Mouse (Mus musculus) urinary bladder, postnatal 36 days (tissue): ENCODE data around the gene Agfg2.
"Not testable (repeated sequence)": the region's sequence is repeated elsewhere in the genome, so short reads cannot be mapped to it uniquely, and the experiment has no call there.

Experiments
- DNase-seq, 2 experiments: peaks; one replicate each; pipeline ENCODE4 v3.0.0; 2022; ENCODE audit warnings: low spot score in 2 of 2, mixed read lengths in 1 of 2

Gene Agfg2

GRCm38 (mm10) chr5:137645652-137646091 is 38.9 kb downstream of the Agfg2 start, which contains the start of gene Irs3:
TSS of gene Irs3 (minus strand) at chr5:137645714.
- peak in 1 of 2 experiments; percentile 58 for DNase-seq

- DNase-seq = no peak
Observed at GRCm38 (mm10) chr5:137645091-137645651, 39.4 kb downstream of the Agfg2 start.

GRCm38 (mm10) chr5:137644484-137644883 is 40.0 kb downstream of the Agfg2 start:
- DNase-seq = peak in 1 of 2 experiments; percentile 35

- DNase-seq = no peak
Observed at GRCm38 (mm10) chr5:137642886-137643285, 41.6 kb downstream of the Agfg2 start.

GRCm38 (mm10) chr5:137641054-137641453 is 43.5 kb downstream of the Agfg2 start, which contains the start of gene Sap25:
TSS of gene Sap25 (plus strand) at chr5:137641334.
- peak in 1 of 2 experiments; percentile 37 for DNase-seq

- no peak for DNase-seq
Observed at GRCm38 (mm10) chr5:137639472-137639871, 45.1 kb downstream of the Agfg2 start.

GRCm38 (mm10) chr5:137633397-137634084 is 51.0 kb downstream of the Agfg2 start:
- DNase-seq = no peak

GRCm38 (mm10) chr5:137631591-137631990 is 52.9 kb downstream of the Agfg2 start:
- no peak for DNase-seq

GRCm38 (mm10) chr5:137631171-137631570 is 53.4 kb downstream of the Agfg2 start:
- peak in 1 of 2 experiments; percentile 20 for DNase-seq

- DNase-seq = peak in 1 of 2 experiments; percentile 21
Observed at GRCm38 (mm10) chr5:137630602-137631001, 53.9 kb downstream of the Agfg2 start.

- DNase-seq = peak in 1 of 2 experiments; percentile 38
Observed at GRCm38 (mm10) chr5:137629906-137630545, 54.5 kb downstream of the Agfg2 start.

- DNase-seq = no peak
Observed at GRCm38 (mm10) chr5:137629306-137629721, 55.2 kb downstream of the Agfg2 start.

GRCm38 (mm10) chr5:137628498-137629305 is 55.8 kb downstream of the Agfg2 start, which contains the start of the genes Fbxo24, Lrch4 and Gm20605:
TSS of gene Fbxo24 (minus strand) at chr5:137629002.
TSS of gene Lrch4 (plus strand) at chr5:137629121.
TSS of gene Gm20605 (plus strand) at chr5:137629175.
- DNase-seq = peak; percentile 95 to 99

GRCm38 (mm10) chr5:137627991-137628390 is 56.5 kb downstream of the Agfg2 start:
- no peak for DNase-seq

- DNase-seq = no peak
Observed at GRCm38 (mm10) chr5:137623937-137624530, 60.5 kb downstream of the Agfg2 start.

GRCm38 (mm10) chr5:137615347-137615746 is 69.2 kb downstream of the Agfg2 start:
- no peak for DNase-seq

GRCm38 (mm10) chr5:137614921-137615320 is 69.6 kb downstream of the Agfg2 start:
- DNase-seq = not testable (repeated sequence)

GRCm38 (mm10) chr5:137613550-137613949 is 71.0 kb downstream of the Agfg2 start, which contains the start of gene Pcolce:
TSS of gene Pcolce (minus strand) at chr5:137613784.
- DNase-seq = peak; percentile 75 to 83

- peak in 1 of 2 experiments; percentile 26 for DNase-seq
Observed at GRCm38 (mm10) chr5:137613076-137613475, 71.5 kb downstream of the Agfg2 start.

GRCm38 (mm10) chr5:137611245-137611602 is 73.3 kb downstream of the Agfg2 start:
- peak; percentile 35 to 69 for DNase-seq
